In the genomic region with DNA sequence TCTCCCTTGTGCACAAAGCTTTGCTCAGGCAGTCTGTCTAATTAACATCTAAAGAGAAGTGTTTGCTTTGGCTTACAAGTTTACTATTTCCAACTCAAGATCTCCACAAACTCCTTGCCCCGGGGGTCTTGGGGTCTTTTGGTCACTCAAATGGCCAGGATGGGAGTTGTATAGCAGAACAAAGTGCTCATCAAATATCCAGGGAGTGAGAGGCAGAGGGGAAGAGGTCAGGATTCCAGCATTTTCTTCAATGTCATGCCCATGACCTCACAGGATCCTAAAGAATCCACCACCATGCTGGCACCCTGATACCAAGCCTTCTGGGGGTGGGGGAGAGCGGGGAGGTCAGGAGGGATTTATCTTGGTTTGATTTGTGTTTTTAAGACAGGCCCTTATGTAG, we compare ENCODE assay signal across 41 mouse cellular contexts. TPM values are rescaled to one million over a fixed set of nuclear protein-coding genes. Genes with fewer than 3 reads are reported as not detected.
"Had no signal": no experiment of that assay in that cellular context is flagged by ENCODE, and none has a peak within 500 bp of the region (broad histone marks: within the 10 kb centered on the region; RNA-seq: fewer than 3 reads in every experiment).

No protein-coding gene starts in this region.

- H3K9ac ChIP-seq: limb, embryonic 12.5 days; limb, embryonic 13.5 days; limb, embryonic 15.5 days; liver, embryonic 12.5 days; liver, embryonic 13.5 days; liver, embryonic 14.5 days; liver, embryonic 15.5 days; liver, postnatal 0 days; lung, embryonic 14.5 days; lung, embryonic 15.5 days; midbrain, embryonic 12.5 days; midbrain, embryonic 13.5 days; midbrain, embryonic 15.5 days; neural tube, embryonic 12.5 days; neural tube, embryonic 13.5 days had no signal

- H3K4me2 ChIP-seq: limb, embryonic 12.5 days; limb, embryonic 13.5 days; limb, embryonic 15.5 days; liver, embryonic 11.5 days; liver, embryonic 12.5 days; liver, embryonic 13.5 days; liver, embryonic 15.5 days; lung, embryonic 14.5 days; lung, embryonic 15.5 days; midbrain, embryonic 11.5 days; midbrain, embryonic 12.5 days; midbrain, embryonic 13.5 days; midbrain, embryonic 15.5 days; neural tube, embryonic 12.5 days; neural tube, embryonic 13.5 days had no signal

- H3K9me3 ChIP-seq: limb, embryonic 10.5 days; limb, embryonic 12.5 days; limb, embryonic 15.5 days; liver, embryonic 12.5 days; liver, embryonic 15.5 days; lung, embryonic 15.5 days; midbrain, embryonic 12.5 days; midbrain, embryonic 13.5 days; midbrain, embryonic 15.5 days had no signal

- H3K4me3 ChIP-seq: limb, embryonic 10.5 days; limb, embryonic 12.5 days; limb, embryonic 13.5 days; limb, embryonic 15.5 days; liver, embryonic 12.5 days; liver, embryonic 13.5 days; liver, embryonic 15.5 days; lung, embryonic 15.5 days; megakaryocyte, embryonic 14.5 days; midbrain, embryonic 10.5 days; midbrain, embryonic 12.5 days; midbrain, embryonic 13.5 days; midbrain, embryonic 15.5 days; myocyte; neural tube, embryonic 12.5 days; neural tube, embryonic 13.5 days had no signal

- H3K4me1 ChIP-seq: liver, embryonic 12.5 days; liver, embryonic 13.5 days; liver, embryonic 15.5 days; megakaryocyte, embryonic 14.5 days; midbrain, embryonic 13.5 days; midbrain, embryonic 15.5 days; neural tube, embryonic 12.5 days; neural tube, embryonic 13.5 days had no signal

- DNase-seq: left cerebral cortex, postnatal 4 days; liver; liver, embryonic 13.5 days; liver, postnatal 0 days; lung, adult 18-20 months; lung, adult 2 months; lung, embryonic 14.5 days; lung, postnatal 10 days; lung, postnatal 14 days; lung, postnatal 36 days; lung, postnatal 4 days; midbrain, embryonic 14.5 days had no signal

- H3K27ac ChIP-seq: limb, embryonic 10.5 days; limb, embryonic 12.5 days; limb, embryonic 13.5 days; limb, embryonic 15.5 days; liver, embryonic 12.5 days; liver, embryonic 13.5 days; liver, embryonic 14.5 days; liver, embryonic 15.5 days; lung, embryonic 15.5 days; macrophage; midbrain, embryonic 10.5 days; midbrain, embryonic 12.5 days; midbrain, embryonic 13.5 days; midbrain, embryonic 15.5 days; neural tube, embryonic 12.5 days; neural tube, embryonic 13.5 days had no signal

- H3K27me3 ChIP-seq: limb, embryonic 12.5 days; limb, embryonic 13.5 days; limb, embryonic 15.5 days; liver, embryonic 12.5 days; liver, embryonic 13.5 days; liver, embryonic 15.5 days; lung, embryonic 15.5 days; midbrain, embryonic 12.5 days; midbrain, embryonic 13.5 days; midbrain, embryonic 15.5 days; neural tube, embryonic 12.5 days; neural tube, embryonic 13.5 days had no signal

- H3K36me3 ChIP-seq: limb, embryonic 10.5 days; limb, embryonic 12.5 days; limb, embryonic 13.5 days; limb, embryonic 15.5 days; liver, embryonic 12.5 days; liver, embryonic 13.5 days; liver, embryonic 15.5 days; lung, embryonic 15.5 days; midbrain, embryonic 10.5 days; midbrain, embryonic 12.5 days; midbrain, embryonic 13.5 days; midbrain, embryonic 15.5 days; neural tube, embryonic 12.5 days; neural tube, embryonic 13.5 days had no signal

- ATAC-seq: liver, embryonic 12.5 days; liver, postnatal 0 days; lung, postnatal 0 days; midbrain, embryonic 13.5 days; midbrain, embryonic 15.5 days; midbrain, embryonic 16.5 days had no signal

RNA-seq across cellular contexts. Expression of a gene that starts 35.7 kb away (rescaled TPM):
- total RNA-seq: megakaryocyte progenitor cell, adult 5-6 weeks; megakaryocyte, adult 5-6 weeks; megakaryocyte-erythroid progenitor cell, adult 5-6 weeks; monocyte, adult 5-6 weeks had no signal

RNA-seq across cellular contexts. Expression of a gene that starts 59.9 kb away (rescaled TPM):
- total RNA-seq: left cerebral cortex, postnatal 14 days; left cerebral cortex, postnatal 25 days; left cerebral cortex, postnatal 36 days; liver, adult 2 months; megakaryocyte progenitor cell, adult 5-6 weeks; megakaryocyte, adult 5-6 weeks; megakaryocyte-erythroid progenitor cell, adult 5-6 weeks; monocyte, adult 5-6 weeks had no signal
- polyA plus RNA-seq: limb, embryonic 10.5 days; limb, embryonic 12.5 days; limb, embryonic 13.5 days; liver, adult 2 months; lung, embryonic 14.5 days; neural tube, embryonic 13.5 days had no signal
